Mouse (Mus musculus): Measurements from ENCODE around the gene Cpped1. TPM values are rescaled to one million over a fixed set of nuclear protein-coding genes. Genes with fewer than 3 reads are reported as not detected.

Gene Cpped1
- polyA plus RNA-seq, 1 experiment = 29.6 TPM

DNA sequence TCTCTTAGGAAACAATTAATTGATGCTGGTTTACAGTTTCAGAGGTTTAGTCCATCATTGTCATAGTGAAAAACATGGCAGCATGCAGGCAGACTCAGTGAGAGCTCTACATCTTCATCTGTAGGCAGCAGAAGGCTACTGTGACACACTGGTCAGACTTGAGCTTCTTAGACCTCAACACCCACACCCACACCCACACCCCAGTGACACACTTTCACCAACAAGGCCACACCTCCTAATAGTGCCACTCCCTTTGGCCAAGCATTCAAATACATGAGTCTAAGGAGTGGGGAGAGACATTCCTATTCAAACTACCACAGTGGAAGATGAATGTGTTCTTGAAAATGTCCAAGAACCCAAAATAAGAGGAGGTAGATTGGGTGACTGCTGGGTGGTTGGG is 125.9 kb downstream of the Cpped1 start:
- peak overlapping the region; percentile 10 for H3K4me2 ChIP-seq (ENCODE audit: low read depth)

DNA sequence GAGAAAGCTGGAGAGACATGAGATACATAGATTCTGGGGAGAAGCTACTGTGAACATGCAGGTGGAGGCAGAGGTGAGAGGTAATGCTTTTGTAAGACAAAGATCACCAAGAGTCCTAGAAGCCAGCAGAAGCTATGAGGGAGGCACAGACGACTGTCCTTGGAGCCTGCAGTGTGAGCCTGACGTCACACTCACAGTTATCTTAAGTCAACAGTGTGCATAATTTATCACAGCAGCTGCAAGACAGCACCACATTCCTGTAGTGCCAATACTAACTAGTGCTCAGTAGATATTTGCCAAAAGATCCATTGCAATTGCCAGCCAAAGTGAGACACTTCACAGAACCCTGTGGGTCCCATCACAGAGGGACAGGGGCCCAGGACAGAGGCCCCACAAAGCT is 127.2 kb downstream of the Cpped1 start:
- Histone ChIP-seq H3K36me3 (ENCODE audit: control insufficient read depth, insufficient read depth) (no peaks in the 10 kb centered on the region), H3K4me3 (no peak overlapping the region), H3K79me2 (ENCODE audit: control insufficient read depth, insufficient read depth) (no peaks in the 10 kb centered on the region), H3K4me2 (ENCODE audit: low read depth) (peak overlapping the region; percentile 44), H3ac (ENCODE audit: control insufficient read depth, insufficient read length) (no peak overlapping the region), H3K27me3 (ENCODE audit: control insufficient read depth, insufficient read depth, insufficient read length) (no peaks in the 10 kb centered on the region)
- TF ChIP-seq MYOG (IDR thresholded peaks at IDR 0.05; ENCODE audit: control insufficient read depth in 1 of 3, insufficient read depth in 1 of 3, insufficient read length in 2 of 3, low read depth in 2 of 3) (peak in 1 of 3 experiments; percentile 65), USF1 (IDR thresholded peaks at IDR 0.05; ENCODE audit: low read depth) (no peak), POLR2AphosphoS2 (IDR thresholded peaks at IDR 0.05; ENCODE audit: insufficient read length, low read depth) (no peak), POLR2A (IDR thresholded peaks at IDR 0.05; ENCODE audit: insufficient read length, low read depth) (no peak), E2F4 (IDR thresholded peaks at IDR 0.05; ENCODE audit: insufficient read depth) (no peak), CEBPB (IDR thresholded peaks at IDR 0.05; ENCODE audit: insufficient read depth, poor library complexity, severe bottlenecking) (no peak), TCF12 (IDR thresholded peaks at IDR 0.05; ENCODE audit: insufficient read depth, poor library complexity, severe bottlenecking) (peak; percentile 42), MYOD1 (IDR thresholded peaks at IDR 0.05; ENCODE audit: control insufficient read depth in 1 of 3, insufficient read length in 2 of 3, low read depth in 2 of 3) (peak; percentile 43 to 96 (median 92)), MAX (IDR thresholded peaks at IDR 0.05; ENCODE audit: low read depth) (no peak), SRF (IDR thresholded peaks at IDR 0.05; ENCODE audit: control insufficient read depth, insufficient read length, low read depth) (no peak), TCF3 (IDR thresholded peaks at IDR 0.05; ENCODE audit: insufficient read length, low read depth) (peak; percentile 15), REST (IDR thresholded peaks at IDR 0.05; ENCODE audit: insufficient read depth, insufficient read length) (no peak)

More for the DNA sequence above, 125.9 kb downstream of the Cpped1 start:
- Histone ChIP-seq H3K27me3 (ENCODE audit: control insufficient read depth, insufficient read depth, insufficient read length) (no peaks in the 10 kb centered on the region), H3K79me2 (ENCODE audit: control insufficient read depth, insufficient read depth) (no peaks in the 10 kb centered on the region), H3ac (ENCODE audit: control insufficient read depth, insufficient read length) (no peak overlapping the region), H3K36me3 (ENCODE audit: control insufficient read depth, insufficient read depth) (no peaks in the 10 kb centered on the region), H3K4me3 (no peak overlapping the region)
- peak; percentile 19 for TF ChIP-seq POLR2A (IDR thresholded peaks at IDR 0.05; ENCODE audit: insufficient read length, low read depth)
- TF ChIP-seq USF1 (IDR thresholded peaks at IDR 0.05; ENCODE audit: low read depth) = no peak
- TF ChIP-seq REST (IDR thresholded peaks at IDR 0.05; ENCODE audit: insufficient read depth, insufficient read length) = no peak

DNA sequence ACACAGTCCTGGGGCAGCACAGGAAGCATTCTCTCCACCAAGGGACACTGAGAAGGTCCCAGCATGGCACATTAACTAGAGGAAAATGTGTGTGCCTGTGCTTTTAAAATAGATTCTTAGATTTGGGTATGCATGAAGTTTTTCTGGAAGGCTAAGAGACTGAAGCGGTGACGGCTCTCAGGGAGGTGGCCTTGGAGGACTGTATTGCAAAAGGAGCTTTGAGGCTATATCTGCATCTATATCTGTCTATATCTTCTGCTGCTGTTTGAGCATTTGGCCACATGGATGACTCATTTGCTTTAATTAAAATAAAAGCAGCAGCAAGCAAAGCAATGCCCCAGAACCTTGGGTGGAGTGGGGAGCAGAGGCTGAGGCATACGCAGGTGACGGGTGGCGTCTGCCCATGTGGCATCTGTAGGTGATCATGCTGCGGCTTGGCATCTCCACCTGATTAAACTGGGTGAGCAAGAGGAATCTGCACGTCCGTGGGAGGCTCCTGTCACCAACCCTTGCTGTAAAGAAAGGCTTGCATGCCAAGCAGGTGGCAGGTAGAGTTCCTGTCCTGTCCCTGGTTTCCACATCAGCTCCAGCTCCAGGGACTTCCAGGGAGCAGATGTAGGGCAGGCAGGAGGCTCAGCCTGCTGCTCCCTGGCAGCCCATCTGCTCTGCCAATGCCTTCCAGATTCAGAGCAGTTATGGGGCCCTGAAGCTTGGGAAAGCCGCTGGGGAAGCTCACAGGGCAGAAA is 130.4 kb downstream of the Cpped1 start:
- no peaks in the 10 kb centered on the region for H3K79me2 ChIP-seq (ENCODE audit: control insufficient read depth, insufficient read depth)
- H3K4me3 ChIP-seq = no peak overlapping the region
- peak overlapping the region; percentile 44 for H3K4me2 ChIP-seq (ENCODE audit: low read depth)
- TF ChIP-seq MYOG (IDR thresholded peaks at IDR 0.05; ENCODE audit: control insufficient read depth in 1 of 3, insufficient read depth in 1 of 3, insufficient read length in 2 of 3, low read depth in 2 of 3) = no peak
- no peak for TF ChIP-seq SRF (IDR thresholded peaks at IDR 0.05; ENCODE audit: control insufficient read depth, insufficient read length, low read depth)
- no peak for TF ChIP-seq MAX (IDR thresholded peaks at IDR 0.05; ENCODE audit: low read depth)
- no peak for TF ChIP-seq E2F4 (IDR thresholded peaks at IDR 0.05; ENCODE audit: insufficient read depth)
- TF ChIP-seq POLR2AphosphoS2 (IDR thresholded peaks at IDR 0.05; ENCODE audit: insufficient read length, low read depth) = no peak
- no peaks in the 10 kb centered on the region for H3K27me3 ChIP-seq (ENCODE audit: control insufficient read depth, insufficient read depth, insufficient read length)
- no peak overlapping the region for H3ac ChIP-seq (ENCODE audit: control insufficient read depth, insufficient read length)
- H3K36me3 ChIP-seq (ENCODE audit: control insufficient read depth, insufficient read depth) = no peaks in the 10 kb centered on the region

- Histone ChIP-seq H3K36me3 (ENCODE audit: control insufficient read depth, insufficient read depth) (no peaks in the 10 kb centered on the region), H3K4me3 (no peak overlapping the region), H3ac (ENCODE audit: control insufficient read depth, insufficient read length) (no peak overlapping the region), H3K27me3 (ENCODE audit: control insufficient read depth, insufficient read depth, insufficient read length) (no peaks in the 10 kb centered on the region), H3K79me2 (ENCODE audit: control insufficient read depth, insufficient read depth) (no peaks in the 10 kb centered on the region), H3K4me2 (ENCODE audit: low read depth) (peak overlapping the region; percentile 44)
- no peak for TF ChIP-seq POLR2A (IDR thresholded peaks at IDR 0.05; ENCODE audit: insufficient read length, low read depth)
- no peak for TF ChIP-seq MAX (IDR thresholded peaks at IDR 0.05; ENCODE audit: low read depth)
- no peak for TF ChIP-seq CEBPB (IDR thresholded peaks at IDR 0.05; ENCODE audit: insufficient read depth, poor library complexity, severe bottlenecking)
- TF ChIP-seq SRF (IDR thresholded peaks at IDR 0.05; ENCODE audit: control insufficient read depth, insufficient read length, low read depth) = no peak
- TF ChIP-seq USF1 (IDR thresholded peaks at IDR 0.05; ENCODE audit: low read depth) = no peak
- no peak for TF ChIP-seq TCF12 (IDR thresholded peaks at IDR 0.05; ENCODE audit: insufficient read depth, poor library complexity, severe bottlenecking)
Measured at GRCm38 (mm10) chr16:11778191-11778590, 131.1 kb downstream of the Cpped1 start.

- H3K27me3 ChIP-seq (ENCODE audit: control insufficient read depth, insufficient read depth, insufficient read length) = no peaks in the 10 kb centered on the region
- no peak overlapping the region for H3ac ChIP-seq (ENCODE audit: control insufficient read depth, insufficient read length)
- no peak overlapping the region for H3K4me3 ChIP-seq
- no peaks in the 10 kb centered on the region for H3K36me3 ChIP-seq (ENCODE audit: control insufficient read depth, insufficient read depth)
- no peaks in the 10 kb centered on the region for H3K79me2 ChIP-seq (ENCODE audit: control insufficient read depth, insufficient read depth)
- H3K4me2 ChIP-seq (ENCODE audit: low read depth) = no peak overlapping the region
- no peak for TF ChIP-seq REST (IDR thresholded peaks at IDR 0.05; ENCODE audit: insufficient read depth, insufficient read length)
- peak in 1 of 3 experiments; percentile 12 for TF ChIP-seq MYOD1 (IDR thresholded peaks at IDR 0.05; ENCODE audit: control insufficient read depth in 1 of 3, insufficient read length in 2 of 3, low read depth in 2 of 3)
- peak in 1 of 3 experiments; percentile 15 for TF ChIP-seq MYOG (IDR thresholded peaks at IDR 0.05; ENCODE audit: control insufficient read depth in 1 of 3, insufficient read depth in 1 of 3, insufficient read length in 2 of 3, low read depth in 2 of 3)
Measured at GRCm38 (mm10) chr16:11776528-11776927, 132.7 kb downstream of the Cpped1 start.

All from myocyte (in vitro differentiated cells).